Mouse (Mus musculus) stomach, postnatal 0 days (tissue): ENCODE results near the gene Ninj2. TPM values are rescaled to one million over a fixed set of nuclear protein-coding genes. Genes with fewer than 3 reads are reported as not detected.
A peak's percentile ranks its signal among the peaks of the same experiment; 100 is the strongest.

Source experiments
- ATAC-seq: fragments of 200-750 bp; cut with Nextera tagmentation; 2 replicates; pipeline ENCODE4 v1.8.0; 2017; ENCODE audit not compliant: low FRiP score, low TSS enrichment
- DNase-seq: peaks from one replicate; pipeline ENCODE4 v3.0.0-alpha.2; 2016; ENCODE audit warnings: low spot score
- H3K27ac ChIP-seq: fragments of 300-500 bp; sonication (generic); replicated peaks from 2 replicates; pipeline ENCODE4 v1.5.1; 2014; ENCODE audit warnings: mild to moderate bottlenecking, control low read depth
- H3K27me3 ChIP-seq: fragments of 300-500 bp; sonication (generic); 2 replicates; pipeline ENCODE4 v1.6.1; 2014; ENCODE audit warnings: low read length; ENCODE audit not compliant: control insufficient read depth, insufficient read depth
- H3K36me3 ChIP-seq: fragments of 300-500 bp; sonication (generic); 2 replicates; pipeline ENCODE4 v1.6.1; 2014; ENCODE audit warnings: low read length, mixed read lengths; ENCODE audit not compliant: control insufficient read depth, insufficient read depth
- H3K4me1 ChIP-seq: fragments of 300-500 bp; sonication (generic); replicated peaks from 2 replicates; pipeline ENCODE4 v1.6.1; 2014; ENCODE audit warnings: antibody characterized with exemption; ENCODE audit not compliant: control insufficient read depth, insufficient read depth
- H3K4me2 ChIP-seq: fragments of 300-500 bp; sonication (generic); replicated peaks from 2 replicates; pipeline ENCODE4 v1.6.1; 2014; ENCODE audit warnings: low read depth, mild to moderate bottlenecking, control low read depth, moderate library complexity
- H3K4me3 ChIP-seq: fragments of 300-500 bp; sonication (generic); 2 replicates; pipeline ENCODE4 v1.5.1; 2014; ENCODE audit warnings: low read depth, low read length, control low read depth
- H3K9ac ChIP-seq: fragments of 300-500 bp; sonication (generic); 2 replicates; pipeline ENCODE4 v1.6.1; 2014; ENCODE audit warnings: mild to moderate bottlenecking, low read length, control low read depth, mixed read lengths
- H3K9me3 ChIP-seq: fragments of 300-500 bp; sonication (generic); 2 replicates; pipeline ENCODE4 v1.6.1; 2016; ENCODE audit warnings: low read length; ENCODE audit not compliant: control insufficient read depth
- CTCF ChIP-seq: IDR thresholded peaks from 2 replicates; pipeline ENCODE4 v1.5.1; 2016; ENCODE audit warnings: antibody characterized with exemption, low read depth, mild to moderate bottlenecking, moderate library complexity
- EP300 ChIP-seq: optimal IDR thresholded peaks from 2 replicates; pipeline ENCODE3; 2016; ENCODE audit warnings: antibody characterized with exemption
- WGBS: fragments of 180-500 bp; shearing (Covaris S2); extraction: QIAGEN DNeasy Blood & Tissue Kit; methylation state at CpG from one replicate; pipeline ENCODE4 v1.1.7; 2014; 5-methylcytosine and 5-hydroxymethylcytosine counted together
- polyA plus RNA-seq: library from polyadenylated mRNA; unstranded; fragments of >200 nt; fragmentation: Nextera tagmentation; extraction: Ambion mirVana; gene quantifications from 2 replicates; pipeline ENCODE4 v1.2.1, GENCODE M21; 2015

Ninj2 gene
- polyA plus RNA-seq, 1 experiment from 2014 or later = not detected

DNA sequence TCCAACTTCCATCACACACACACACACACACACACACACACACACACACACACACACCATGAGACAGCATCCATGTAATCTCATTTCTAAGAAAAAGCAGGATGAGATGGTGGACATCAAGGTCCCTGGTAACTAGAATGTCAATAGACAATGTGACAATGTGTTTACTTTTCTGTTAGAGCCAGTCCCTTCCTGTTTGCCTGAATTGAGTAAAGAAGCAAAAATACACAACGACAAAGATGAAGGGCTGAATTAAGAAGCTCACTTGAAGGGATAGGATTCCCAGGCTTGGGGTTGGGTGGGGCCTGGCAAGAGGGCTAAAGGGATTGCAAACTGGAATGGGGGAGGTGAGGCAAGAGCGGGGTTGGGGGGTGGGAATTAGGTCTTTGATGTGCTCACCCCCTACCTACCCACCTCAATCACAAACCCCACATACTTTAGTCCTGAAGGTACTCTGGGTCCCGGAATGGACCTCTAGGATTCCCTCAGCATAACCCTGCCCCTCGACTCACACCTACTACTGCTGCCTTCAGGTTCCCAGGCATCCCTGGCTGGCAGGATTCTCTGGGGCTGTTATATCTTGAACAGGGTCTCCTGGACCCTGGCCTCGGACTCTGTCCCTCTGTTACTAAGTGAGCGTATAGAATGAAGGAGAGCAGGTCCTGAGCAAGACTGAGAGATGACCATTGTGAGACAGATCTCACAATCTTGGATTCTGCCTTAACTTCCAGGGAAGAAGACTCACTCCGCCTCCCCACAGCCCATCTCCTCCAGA is 98.4 kb downstream of the Ninj2 start:
- DNase-seq (no peak), ATAC-seq (no peak)
- H3K4me2 ChIP-seq = peak overlapping the region; percentile 39
- H3K4me3 ChIP-seq = no peak overlapping the region
- H3K9me3 ChIP-seq = no peaks in the 10 kb centered on the region
- peaks cover 6% of the 10 kb centered on the region for H3K4me1 ChIP-seq
- no peaks in the 10 kb centered on the region for H3K27me3 ChIP-seq
- WGBS = 50% methylated on average over 7 of the region's 7 CpGs
- no peak overlapping the region for H3K9ac ChIP-seq
- H3K27ac ChIP-seq = peak overlapping the region; percentile 61
- H3K36me3 ChIP-seq = no peaks in the 10 kb centered on the region
- TF ChIP-seq CTCF (no peak), EP300 (no peak)

DNA sequence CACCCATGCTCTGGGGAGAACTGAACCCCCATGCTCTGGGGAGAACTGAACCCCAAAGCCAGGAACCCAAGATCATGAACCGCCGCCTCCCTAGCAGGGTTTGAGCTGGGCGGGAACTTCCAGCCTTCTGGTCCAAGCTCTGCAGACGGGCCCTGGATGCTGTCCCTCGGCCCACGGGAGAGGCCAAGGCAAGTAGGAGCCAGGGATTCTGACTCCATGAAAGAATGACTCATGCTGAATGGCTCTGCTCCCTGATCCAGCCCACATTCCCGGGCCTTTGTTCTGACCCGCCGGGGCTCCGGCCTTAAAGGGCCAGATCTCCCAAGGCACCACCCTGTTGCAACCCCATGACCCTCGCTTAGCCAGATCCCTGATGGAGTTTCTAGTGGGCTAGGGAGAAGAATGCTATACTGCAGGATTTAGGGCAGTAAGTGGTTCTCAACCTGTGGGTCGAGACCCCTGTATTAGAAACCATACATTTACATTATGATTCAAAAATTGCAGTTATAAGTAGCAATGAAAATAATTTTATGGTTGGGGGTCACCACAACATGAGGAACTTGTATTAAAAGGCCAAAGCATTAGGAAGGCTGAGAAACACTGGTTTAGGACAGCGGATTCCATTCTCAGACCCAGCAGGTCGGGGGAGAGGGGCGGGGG is 99.2 kb downstream of the Ninj2 start:
- peak; percentile 78 for ATAC-seq
- Histone ChIP-seq H3K27ac (peak overlapping the region; percentile 61), H3K4me1 (peaks cover 6% of the 10 kb centered on the region), H3K27me3 (no peaks in the 10 kb centered on the region), H3K36me3 (no peaks in the 10 kb centered on the region), H3K9ac (peak overlapping the region; percentile 18; the same call in 1 of the 2 replicates), H3K9me3 (no peaks in the 10 kb centered on the region), H3K4me3 (no peak overlapping the region), H3K4me2 (peak overlapping the region; percentile 39)
- WGBS = 19% methylated on average over 14 of the region's 15 CpGs
- no peak for TF ChIP-seq EP300
- no peak for TF ChIP-seq CTCF
- DNase-seq = peak; percentile 79

DNA sequence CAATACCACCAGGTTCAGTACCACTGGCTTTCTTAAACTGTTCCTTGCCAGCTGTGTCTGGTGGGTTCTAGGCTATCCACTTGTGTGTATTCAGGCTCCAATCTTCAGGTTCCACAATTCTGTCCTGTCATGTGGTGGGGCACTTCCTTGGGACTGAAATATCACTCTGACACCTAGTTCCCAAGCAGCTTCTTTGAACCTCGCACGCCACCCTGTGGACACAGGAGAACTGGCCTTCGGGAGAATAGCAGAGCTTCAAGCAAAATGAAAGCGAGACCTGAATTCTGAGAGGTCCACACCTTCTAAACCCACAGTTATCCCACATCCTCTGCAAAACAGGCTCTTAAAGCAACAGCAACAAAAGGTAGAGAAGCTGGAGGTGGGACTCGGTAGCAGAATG is 100.0 kb downstream of the Ninj2 start:
- 22% methylated on average over 5 of the region's 5 CpGs for WGBS
- no peaks in the 10 kb centered on the region for H3K9me3 ChIP-seq
- no peak overlapping the region for H3K4me3 ChIP-seq
- ATAC-seq (peak; percentile 28; the same call in 1 of the 2 replicates), DNase-seq (peak; percentile 83)
- peaks cover 6% of the 10 kb centered on the region for H3K4me1 ChIP-seq
- no peaks in the 10 kb centered on the region for H3K27me3 ChIP-seq
- H3K36me3 ChIP-seq = no peaks in the 10 kb centered on the region
- H3K27ac ChIP-seq = 0 out of 2 replicates have a peak overlapping the region, but pooled peaks have one; percentile 13
- H3K9ac ChIP-seq = no peak overlapping the region
- no peak overlapping the region for H3K4me2 ChIP-seq
- no peak for TF ChIP-seq EP300
- peak; percentile 96 for TF ChIP-seq CTCF

GRCm38 (mm10) chr6:120193793-120194192 is 100.6 kb downstream of the Ninj2 start:
- DNase-seq (no peak), ATAC-seq (no peak)
- H3K4me3 ChIP-seq = no peak overlapping the region
- no peak overlapping the region for H3K9ac ChIP-seq
- H3K36me3 ChIP-seq = no peaks in the 10 kb centered on the region
- no peaks in the 10 kb centered on the region for H3K9me3 ChIP-seq
- no peak overlapping the region for H3K4me2 ChIP-seq
- no peaks in the 10 kb centered on the region for H3K27me3 ChIP-seq
- peaks cover 6% of the 10 kb centered on the region for H3K4me1 ChIP-seq
- H3K27ac ChIP-seq = no peak overlapping the region
- WGBS = 57% methylated on average over 1 of the region's 1 CpGs
- no peak for TF ChIP-seq EP300
- TF ChIP-seq CTCF = no peak

GRCm38 (mm10) chr6:120194305-120194704 is 101.2 kb downstream of the Ninj2 start:
- Histone ChIP-seq H3K27ac (no peak overlapping the region), H3K4me1 (peaks cover 6% of the 10 kb centered on the region), H3K4me2 (no peak overlapping the region), H3K36me3 (no peaks in the 10 kb centered on the region), H3K4me3 (no peak overlapping the region), H3K27me3 (no peaks in the 10 kb centered on the region), H3K9me3 (no peaks in the 10 kb centered on the region), H3K9ac (no peak overlapping the region)
- WGBS = 43% methylated on average over 10 of the region's 10 CpGs
- TF ChIP-seq EP300 (no peak), CTCF (no peak)
- ATAC-seq (no peak), DNase-seq (no peak)

DNA sequence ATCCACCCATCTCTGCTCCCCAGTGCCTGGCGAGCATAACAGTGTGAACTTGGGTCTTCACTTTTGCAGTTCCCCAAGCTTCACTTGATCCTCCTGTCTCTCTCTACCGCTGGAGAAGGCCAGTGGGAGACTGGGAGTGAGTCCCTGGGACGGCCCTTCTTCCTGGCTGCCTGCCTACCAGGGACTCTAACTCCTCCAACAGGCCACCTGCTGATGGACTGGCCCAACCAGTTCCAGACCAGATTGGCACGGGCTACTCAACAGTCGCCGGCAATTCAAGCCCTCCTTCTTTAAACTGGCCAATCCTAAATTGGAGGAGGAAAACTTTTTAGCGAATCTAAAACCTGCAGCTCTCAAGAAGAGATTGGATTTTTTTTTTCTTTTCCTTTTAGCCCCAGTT is 101.8 kb downstream of the Ninj2 start:
- peak; percentile 47; the same call in 1 of the 2 replicates for ATAC-seq
- Histone ChIP-seq H3K4me1 (peaks cover 6% of the 10 kb centered on the region), H3K27ac (0 out of 2 replicates have a peak overlapping the region, but pooled peaks have one; percentile 35), H3K9me3 (no peaks in the 10 kb centered on the region), H3K27me3 (no peaks in the 10 kb centered on the region), H3K9ac (no peak overlapping the region), H3K4me2 (0 out of 2 replicates have a peak overlapping the region, but pooled peaks have one; percentile 14), H3K4me3 (no peak overlapping the region), H3K36me3 (no peaks in the 10 kb centered on the region)
- WGBS = 18% methylated on average over 7 of the region's 7 CpGs
- peak; percentile 86 for DNase-seq
- TF ChIP-seq EP300 = no peak
- TF ChIP-seq CTCF = peak; percentile 19; the same call in 1 of the 2 replicates
